Mouse (Mus musculus): ENCODE results near the gene Hydin. TPM values are rescaled to one million over a fixed set of nuclear protein-coding genes. Genes with fewer than 3 reads are reported as not detected.

The Hydin gene
- total RNA-seq, 2 experiments from 2014 or later: 0.46 to 0.64 TPM

Small RNAs within 50 kb of the gene (microRNA-seq; reads per million reads assigned to microRNA genes)
- gene Gm44489 (not detected), gene Gm47306 (not detected)

Other genes starting within 250 kb of the Hydin start
- gene Chst4, start 227.2 kb upstream of the Hydin start, total RNA-seq (2021): not detected
- gene Zfp612, start 187.2 kb upstream of the Hydin start, total RNA-seq (2021): 10 to 100 TPM; 16.4 to 17.3 TPM
- gene Gm21964, start 165.8 kb upstream of the Hydin start, total RNA-seq (2021): not detected
- not detected for gene Gm17720, start 164.2 kb upstream of the Hydin start, total RNA-seq (2021)
- gene Calb2, start 98.8 kb upstream of the Hydin start, total RNA-seq (2021): 10 to 100 TPM; 25.8 to 44.1 TPM
- gene Cmtr2, start 51.3 kb upstream of the Hydin start, total RNA-seq (2021): 1 to 10 TPM; 8.1 to 8.6 TPM